Comparison of ENCODE assay signal across 9 mouse cellular contexts in the genomic region with DNA sequence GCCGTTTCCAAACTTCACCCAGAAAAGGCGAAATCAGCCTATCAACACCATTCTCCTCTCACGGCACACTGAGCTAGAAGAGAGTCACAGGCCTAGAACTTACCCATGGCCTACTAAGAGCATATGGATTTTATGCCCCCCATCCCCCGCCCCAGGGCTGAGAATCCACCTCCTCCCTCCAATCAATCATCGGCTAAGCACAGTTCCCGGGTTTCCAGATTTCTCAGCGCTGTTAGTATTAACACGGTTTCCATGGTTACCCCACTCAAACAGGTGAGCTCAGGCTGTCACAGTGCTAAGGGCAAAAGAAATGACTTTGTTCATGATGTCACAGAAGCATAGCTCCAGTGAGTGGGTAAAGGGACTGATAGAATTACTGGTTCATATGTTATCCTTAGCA.
DNase-seq lines count a peak whose midpoint lies in the region; ATAC-seq and TF ChIP-seq lines count a peak whose summit lies in the region.
"Had no signal": no experiment of that assay in that cellular context is flagged by ENCODE, and none has a peak within 500 bp of the region (broad histone marks: within the 10 kb centered on the region; RNA-seq: fewer than 3 reads in every experiment).

No protein-coding gene starts in this region.

- no peak overlapping the region for H3K4me3 ChIP-seq in kidney, embryonic 14.5 days (ENCODE audit: low read length)
- H3K4me3 ChIP-seq in forebrain, postnatal 0 days (ENCODE audit: low read depth, low read length) = no peak overlapping the region
- H3K4me3 ChIP-seq in limb, embryonic 13.5 days = no peak overlapping the region

- no peak for DNase-seq in kidney, adult 8-10 months
- DNase-seq in brain, adult 2 months (ENCODE audit: low read depth, low spot score) = peak; percentile 71
- peak; percentile 68 for DNase-seq in forebrain, postnatal 0 days
- DNase-seq in B cell, adult 2 months = no peak
- no peak for DNase-seq in adrenal gland, postnatal 25 days
- DNase-seq: heart, postnatal 36 days had no signal

- peak; percentile 68 for ATAC-seq in kidney, embryonic 14.5 days (ENCODE audit: low FRiP score, low TSS enrichment)
- ATAC-seq in forebrain, postnatal 0 days = peak; percentile 78
- ATAC-seq in limb, embryonic 13.5 days (ENCODE audit: low FRiP score, low read depth) = peak; percentile 66; the same call in 1 of the 2 replicates
- ATAC-seq in activated CD4-positive, CD25-positive, alpha-beta regulatory T cell, adult 4 months = no peak

- no peak for TF ChIP-seq CTCF in forebrain, postnatal 0 days (IDR thresholded peaks at IDR 0.05; ENCODE audit: low read depth)

- no peaks in the 10 kb centered on the region for H3K27me3 ChIP-seq in kidney, embryonic 14.5 days (ENCODE audit: control insufficient read depth, insufficient read depth, low read length)
- H3K27me3 ChIP-seq in forebrain, postnatal 0 days (ENCODE audit: insufficient read depth, low read length) = no peaks in the 10 kb centered on the region; the same call in 1 of the 2 replicates
- no peaks in the 10 kb centered on the region for H3K27me3 ChIP-seq in limb, embryonic 13.5 days

- no peak overlapping the region for H3K27ac ChIP-seq in kidney, embryonic 14.5 days (ENCODE audit: low read depth, low read length)
- 0 out of 2 replicates have a peak overlapping the region, but pooled peaks have one; percentile 21 for H3K27ac ChIP-seq in forebrain, postnatal 0 days (ENCODE audit: low read depth, low read length)
- no peak overlapping the region for H3K27ac ChIP-seq in limb, embryonic 13.5 days

- no peaks in the 10 kb centered on the region for H3K36me3 ChIP-seq in kidney, embryonic 14.5 days (ENCODE audit: control insufficient read depth, insufficient read depth, low read length)
- no peaks in the 10 kb centered on the region for H3K36me3 ChIP-seq in forebrain, postnatal 0 days (ENCODE audit: insufficient read depth)
- no peaks in the 10 kb centered on the region for H3K36me3 ChIP-seq in limb, embryonic 13.5 days

- H3K4me1 ChIP-seq in kidney, embryonic 14.5 days (ENCODE audit: control insufficient read depth, insufficient read depth, low read length) = no peaks in the 10 kb centered on the region
- H3K4me1 ChIP-seq in forebrain, postnatal 0 days (ENCODE audit: insufficient read depth) = no peaks in the 10 kb centered on the region
- peaks cover 16% of the 10 kb centered on the region; the same call in 1 of the 2 replicates for H3K4me1 ChIP-seq in limb, embryonic 13.5 days

- H3K9ac ChIP-seq in kidney, embryonic 14.5 days (ENCODE audit: low read depth, low read length) = no peak overlapping the region
- H3K9ac ChIP-seq in forebrain, postnatal 0 days = no peak overlapping the region
- H3K9ac ChIP-seq in limb, embryonic 13.5 days = no peak overlapping the region

- no peaks in the 10 kb centered on the region for H3K9me3 ChIP-seq in kidney, embryonic 14.5 days (ENCODE audit: control insufficient read depth, low read length)
- H3K9me3 ChIP-seq in forebrain, postnatal 0 days (ENCODE audit: low read length) = no peaks in the 10 kb centered on the region
- H3K9me3 ChIP-seq in limb, embryonic 13.5 days = no peaks in the 10 kb centered on the region

- 47% methylated on average over 8 of the region's 8 CpGs for WGBS in kidney, embryonic 14.5 days
- 56% methylated on average over 8 of the region's 8 CpGs for WGBS in forebrain, postnatal 0 days
- WGBS in limb, embryonic 13.5 days = 43% methylated on average over 8 of the region's 8 CpGs

- H3K4me2 ChIP-seq in kidney, embryonic 14.5 days (replicated peaks; ENCODE audit: low read depth, low read length) = no peak overlapping the region
- H3K4me2 ChIP-seq in forebrain, postnatal 0 days (ENCODE audit: low read depth) = no peak overlapping the region
- H3K4me2 ChIP-seq in limb, embryonic 13.5 days (replicated peaks) = no peak overlapping the region

Comparison
In these comparisons a context has a peak if more than half of its experiments do, and no peak if none do; other contexts are left out.
1. DNase-seq: peak in brain, adult 2 months (single experiment) and forebrain, postnatal 0 days (single experiment); none in kidney, adult 8-10 months (0 of 2), B cell, adult 2 months (0 of 2) and adrenal gland, postnatal 25 days (single experiment).